Mouse (Mus musculus): ENCODE data around the gene Macrod1. TPM values are rescaled to one million over a fixed set of nuclear protein-coding genes. Genes with fewer than 3 reads are reported as not detected.

Macrod1 gene
- total and polyA plus RNA-seq, 3 experiments = 0.60 TPM; not detected in 2

GRCm38 (mm10) chr19:7077666-7078065, 21.1 kb downstream of the Macrod1 start:
- Histone ChIP-seq H3K36me3 (replicated peaks) (no peaks in the 10 kb centered on the region), H3K4me3 (ENCODE audit: low read depth, low read length) (no peak overlapping the region), H3K27me3 (ENCODE audit: insufficient read depth, low read length) (peaks cover 52% of the 10 kb centered on the region), H3K4me1 (ENCODE audit: insufficient read depth, low read depth, low read length) (no peaks in the 10 kb centered on the region), H3K9me3 (replicated peaks) (no peaks in the 10 kb centered on the region)
- no peak for DNase-seq (ENCODE audit: low spot score)
- ATAC-seq (ENCODE audit: extremely low read depth, insufficient number of reproducible peaks, low FRiP score, poor library complexity, severe bottlenecking) = no peak
- TF ChIP-seq GATA1 (IDR thresholded peaks at IDR 0.05; ENCODE audit: borderline replicate concordance, low read length) (no peak), POLR2AphosphoS5 (IDR thresholded peaks at IDR 0.05; ENCODE audit: insufficient replicate concordance, low read depth, low read length) (no peak), TAL1 (conservative IDR thresholded peaks at IDR 0.05; ENCODE audit: low read depth, low read length) (no peak), GATA2 (IDR thresholded peaks at IDR 0.05; ENCODE audit: borderline replicate concordance, low read depth, low read length) (no peak), CTCF (IDR thresholded peaks at IDR 0.05; ENCODE audit: low read depth, low read length) (no peak)

- ATAC-seq (ENCODE audit: extremely low read depth, insufficient number of reproducible peaks, low FRiP score, poor library complexity, severe bottlenecking) = no peak
Measured at GRCm38 (mm10) chr19:7078271-7078670, 21.7 kb downstream of the Macrod1 start.

DNA sequence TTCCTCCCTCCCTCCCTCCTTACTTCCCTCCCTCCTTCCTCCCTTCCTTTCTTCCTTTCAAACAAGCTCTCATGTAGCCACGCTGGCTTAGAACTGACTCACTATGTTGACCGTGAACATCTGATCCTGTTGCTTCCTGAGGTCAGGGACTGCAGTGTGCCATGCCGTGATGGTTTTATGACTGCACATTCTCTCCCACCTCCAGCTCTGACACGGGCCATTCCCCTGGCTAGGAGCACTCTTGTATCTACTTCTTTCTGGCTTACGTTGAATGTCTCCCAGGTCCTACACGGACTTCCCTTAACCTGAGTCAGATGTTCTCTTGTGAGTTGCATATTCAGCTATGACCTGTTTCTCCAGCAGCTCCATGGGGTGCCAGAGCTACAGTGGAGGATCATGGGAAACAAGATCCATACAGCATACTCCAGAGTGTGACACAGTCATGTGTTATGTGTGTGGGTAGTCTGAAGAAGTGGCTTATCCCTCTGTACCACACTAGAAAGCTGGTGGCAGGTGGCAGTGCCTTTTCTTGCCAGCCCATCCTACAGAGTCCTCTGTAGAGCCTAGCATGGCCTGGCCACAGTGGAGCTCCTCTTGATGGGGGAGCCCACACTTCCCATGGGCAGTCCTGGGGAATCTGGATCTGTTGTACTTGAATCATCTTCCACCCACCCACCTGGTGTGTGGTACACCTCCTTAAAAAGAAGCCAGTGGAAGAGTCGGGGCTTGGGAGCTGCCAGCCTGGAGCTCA, 25.1 kb downstream of the Macrod1 start:
- Histone ChIP-seq H3K36me3 (replicated peaks) (no peaks in the 10 kb centered on the region), H3K4me3 (ENCODE audit: low read depth, low read length) (no peak overlapping the region), H3K9me3 (replicated peaks) (no peaks in the 10 kb centered on the region), H3K4me1 (ENCODE audit: insufficient read depth, low read depth, low read length) (no peaks in the 10 kb centered on the region), H3K27me3 (ENCODE audit: insufficient read depth, low read length) (peaks cover 47% of the 10 kb centered on the region)
- ATAC-seq (ENCODE audit: extremely low read depth, insufficient number of reproducible peaks, low FRiP score, poor library complexity, severe bottlenecking) (no peak), DNase-seq (ENCODE audit: low spot score) (no peak)
- TF ChIP-seq CTCF (IDR thresholded peaks at IDR 0.05; ENCODE audit: low read depth, low read length) (no peak), POLR2AphosphoS5 (IDR thresholded peaks at IDR 0.05; ENCODE audit: insufficient replicate concordance, low read depth, low read length) (no peak), TAL1 (conservative IDR thresholded peaks at IDR 0.05; ENCODE audit: low read depth, low read length) (no peak), GATA1 (IDR thresholded peaks at IDR 0.05; ENCODE audit: borderline replicate concordance, low read length) (no peak), GATA2 (IDR thresholded peaks at IDR 0.05; ENCODE audit: borderline replicate concordance, low read depth, low read length) (no peak)

More at GRCm38 (mm10) chr19:7078271-7078670, 21.7 kb downstream of the Macrod1 start:
- H3K4me3 ChIP-seq (ENCODE audit: low read depth, low read length) = no peak overlapping the region
- peaks cover 51% of the 10 kb centered on the region for H3K27me3 ChIP-seq (ENCODE audit: insufficient read depth, low read length)
- H3K4me1 ChIP-seq (ENCODE audit: insufficient read depth, low read depth, low read length) = no peaks in the 10 kb centered on the region
- DNase-seq (ENCODE audit: low spot score) = no peak
- no peak for TF ChIP-seq POLR2AphosphoS5 (IDR thresholded peaks at IDR 0.05; ENCODE audit: insufficient replicate concordance, low read depth, low read length)
- TF ChIP-seq GATA1 (IDR thresholded peaks at IDR 0.05; ENCODE audit: borderline replicate concordance, low read length) = no peak
- no peak for TF ChIP-seq TAL1 (conservative IDR thresholded peaks at IDR 0.05; ENCODE audit: low read depth, low read length)
- TF ChIP-seq CTCF (IDR thresholded peaks at IDR 0.05; ENCODE audit: low read depth, low read length) = no peak
- no peak for TF ChIP-seq GATA2 (IDR thresholded peaks at IDR 0.05; ENCODE audit: borderline replicate concordance, low read depth, low read length)
- no peaks in the 10 kb centered on the region for H3K9me3 ChIP-seq (replicated peaks)
- no peaks in the 10 kb centered on the region for H3K36me3 ChIP-seq (replicated peaks)

DNA sequence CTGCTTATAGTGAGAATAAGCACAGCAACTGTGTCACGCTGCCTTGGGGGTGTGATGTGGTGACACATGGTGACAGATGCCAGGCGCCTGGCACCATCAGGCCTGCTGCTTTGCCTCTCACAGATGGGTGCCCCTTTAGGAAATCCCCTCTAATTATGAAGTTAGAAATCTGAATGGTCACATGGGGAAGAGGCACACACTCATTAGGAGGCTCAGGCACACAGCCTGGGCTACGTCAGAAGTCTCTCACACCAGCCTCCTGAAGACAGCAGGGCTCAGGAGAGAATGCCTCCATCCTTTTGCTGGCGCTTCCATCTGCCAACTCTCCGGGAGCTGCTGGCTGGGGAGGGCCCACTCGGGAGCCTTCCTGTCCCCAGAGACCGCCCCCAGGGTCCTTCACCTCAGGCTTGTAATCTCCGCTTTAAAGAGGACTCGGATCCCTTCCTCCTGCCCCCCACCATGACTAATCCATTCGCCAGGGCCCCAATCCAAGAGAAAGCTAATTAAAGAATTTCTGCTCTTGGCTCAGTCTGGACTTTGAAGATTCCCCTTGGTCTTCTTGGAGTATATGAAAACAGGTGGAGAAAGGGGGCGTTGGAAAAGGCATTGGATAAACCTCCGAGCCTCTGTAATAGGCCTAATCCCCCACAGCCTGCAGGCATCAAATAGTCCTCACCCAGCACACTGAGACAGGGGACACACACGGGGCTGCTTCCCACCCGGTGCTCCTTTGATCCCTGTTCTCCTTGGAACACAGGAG, 26.6 kb downstream of the Macrod1 start:
- no peak overlapping the region for H3K4me3 ChIP-seq (ENCODE audit: low read depth, low read length)
- peaks cover 46% of the 10 kb centered on the region for H3K27me3 ChIP-seq (ENCODE audit: insufficient read depth, low read length)
- no peaks in the 10 kb centered on the region for H3K9me3 ChIP-seq (replicated peaks)
- no peaks in the 10 kb centered on the region for H3K36me3 ChIP-seq (replicated peaks)
- TF ChIP-seq TAL1 (conservative IDR thresholded peaks at IDR 0.05; ENCODE audit: low read depth, low read length) (no peak), GATA1 (IDR thresholded peaks at IDR 0.05; ENCODE audit: borderline replicate concordance, low read length) (no peak), POLR2AphosphoS5 (IDR thresholded peaks at IDR 0.05; ENCODE audit: insufficient replicate concordance, low read depth, low read length) (no peak), GATA2 (IDR thresholded peaks at IDR 0.05; ENCODE audit: borderline replicate concordance, low read depth, low read length) (no peak), CTCF (IDR thresholded peaks at IDR 0.05; ENCODE audit: low read depth, low read length) (no peak)
- DNase-seq (ENCODE audit: low spot score) = no peak
- ATAC-seq (ENCODE audit: extremely low read depth, insufficient number of reproducible peaks, low FRiP score, poor library complexity, severe bottlenecking) = no peak
- H3K4me1 ChIP-seq (ENCODE audit: insufficient read depth, low read depth, low read length) = no peaks in the 10 kb centered on the region

- DNase-seq (ENCODE audit: low spot score) = no peak
- Histone ChIP-seq H3K36me3 (replicated peaks) (no peaks in the 10 kb centered on the region), H3K4me1 (ENCODE audit: insufficient read depth, low read depth, low read length) (no peaks in the 10 kb centered on the region), H3K27me3 (ENCODE audit: insufficient read depth, low read length) (peaks cover 41% of the 10 kb centered on the region), H3K4me3 (ENCODE audit: low read depth, low read length) (no peak overlapping the region), H3K9me3 (replicated peaks) (no peaks in the 10 kb centered on the region)
- TF ChIP-seq POLR2AphosphoS5 (IDR thresholded peaks at IDR 0.05; ENCODE audit: insufficient replicate concordance, low read depth, low read length) = no peak
- TF ChIP-seq TAL1 (conservative IDR thresholded peaks at IDR 0.05; ENCODE audit: low read depth, low read length) = no peak
- TF ChIP-seq GATA1 (IDR thresholded peaks at IDR 0.05; ENCODE audit: borderline replicate concordance, low read length) = no peak
- no peak for TF ChIP-seq GATA2 (IDR thresholded peaks at IDR 0.05; ENCODE audit: borderline replicate concordance, low read depth, low read length)
- TF ChIP-seq CTCF (IDR thresholded peaks at IDR 0.05; ENCODE audit: low read depth, low read length) = no peak
- ATAC-seq (ENCODE audit: extremely low read depth, insufficient number of reproducible peaks, low FRiP score, poor library complexity, severe bottlenecking) = no peak
Measured at GRCm38 (mm10) chr19:7084734-7085133, 28.1 kb downstream of the Macrod1 start.

DNA sequence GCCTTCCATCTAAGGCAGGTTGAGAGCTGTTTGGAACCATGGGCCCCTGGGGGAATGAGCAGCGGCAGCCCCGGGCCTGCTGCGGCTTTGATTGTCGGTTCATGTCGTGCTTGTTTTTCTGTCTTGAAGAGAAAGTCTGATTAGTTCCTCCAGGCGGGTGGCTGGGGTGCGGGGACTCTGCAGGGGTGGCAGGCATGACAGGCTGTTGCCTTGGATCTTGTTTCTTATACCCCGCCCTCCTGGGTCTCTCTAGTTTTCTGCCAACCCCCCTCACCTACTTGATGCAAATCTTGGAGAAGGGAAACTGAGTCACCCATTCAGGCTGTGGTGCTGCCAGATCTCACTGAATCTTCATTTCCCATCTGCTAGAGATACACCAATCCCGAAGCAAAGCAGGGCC, 31.9 kb downstream of the Macrod1 start:
- no peak overlapping the region for H3K4me3 ChIP-seq (ENCODE audit: low read depth, low read length)
- TF ChIP-seq GATA1 (IDR thresholded peaks at IDR 0.05; ENCODE audit: borderline replicate concordance, low read length) = no peak
- no peak for TF ChIP-seq POLR2AphosphoS5 (IDR thresholded peaks at IDR 0.05; ENCODE audit: insufficient replicate concordance, low read depth, low read length)
- TF ChIP-seq TAL1 (conservative IDR thresholded peaks at IDR 0.05; ENCODE audit: low read depth, low read length) = no peak
- TF ChIP-seq CTCF (IDR thresholded peaks at IDR 0.05; ENCODE audit: low read depth, low read length) = no peak
- TF ChIP-seq GATA2 (IDR thresholded peaks at IDR 0.05; ENCODE audit: borderline replicate concordance, low read depth, low read length) = no peak
- H3K36me3 ChIP-seq (replicated peaks) = no peaks in the 10 kb centered on the region
- H3K4me1 ChIP-seq (ENCODE audit: insufficient read depth, low read depth, low read length) = no peaks in the 10 kb centered on the region
- no peaks in the 10 kb centered on the region for H3K9me3 ChIP-seq (replicated peaks)
- H3K27me3 ChIP-seq (ENCODE audit: insufficient read depth, low read length) = peaks cover 28% of the 10 kb centered on the region
- DNase-seq (ENCODE audit: low spot score) (no peak), ATAC-seq (ENCODE audit: extremely low read depth, insufficient number of reproducible peaks, low FRiP score, poor library complexity, severe bottlenecking) (no peak)
